Mouse (Mus musculus): ENCODE results near the gene Rnf44.
A peak's percentile ranks its signal among the peaks of the same experiment; 100 is the strongest.

The Rnf44 gene

GRCm38 (mm10) chr13:54693558-54694347 lies at the start of gene Rnf44:
Rnf44 (minus strand) TSS chr13:54693907.
- peak; percentile 100 for DNase-seq (ENCODE audit: low spot score)

GRCm38 (mm10) chr13:54738213-54738601 lies 44.5 kb upstream of the Rnf44 start:
- DNase-seq (ENCODE audit: low spot score) = peak; percentile 8

GRCm38 (mm10) chr13:54737488-54738212 lies 43.9 kb upstream of the Rnf44 start:
- peak; percentile 22 for DNase-seq (ENCODE audit: low spot score)

- DNase-seq (ENCODE audit: low spot score) = no peak
These were observed 43.2 kb upstream of the Rnf44 start for GRCm38 (mm10) chr13:54736931-54737330.

GRCm38 (mm10) chr13:54726131-54726530 lies 32.4 kb upstream of the Rnf44 start:
- DNase-seq (ENCODE audit: low spot score) = no peak

GRCm38 (mm10) chr13:54723143-54723542 lies 29.4 kb upstream of the Rnf44 start:
- DNase-seq (ENCODE audit: low spot score) = no peak

- DNase-seq (ENCODE audit: low spot score) = no peak
These were observed 23.2 kb upstream of the Rnf44 start for GRCm38 (mm10) chr13:54716916-54717315.

GRCm38 (mm10) chr13:54714996-54715395 lies 21.3 kb upstream of the Rnf44 start:
- no peak for DNase-seq (ENCODE audit: low spot score)

- DNase-seq (ENCODE audit: low spot score) = no peak
These were observed 20.7 kb upstream of the Rnf44 start for GRCm38 (mm10) chr13:54714393-54714792.

GRCm38 (mm10) chr13:54710866-54711265 lies 17.2 kb upstream of the Rnf44 start:
- no peak for DNase-seq (ENCODE audit: low spot score)

- DNase-seq (ENCODE audit: low spot score) = no peak
These were observed 11.2 kb upstream of the Rnf44 start for GRCm38 (mm10) chr13:54704890-54705289.

- DNase-seq (ENCODE audit: low spot score) = no peak
These were observed 8.8 kb upstream of the Rnf44 start for GRCm38 (mm10) chr13:54702507-54702906.

GRCm38 (mm10) chr13:54701243-54701642 lies 7.5 kb upstream of the Rnf44 start, which contains the start of gene Cdhr2:
Cdhr2 (plus strand) TSS chr13:54701461.
- DNase-seq (ENCODE audit: low spot score) = no peak

- no peak for DNase-seq (ENCODE audit: low spot score)
These were observed 1.9 kb upstream of the Rnf44 start for GRCm38 (mm10) chr13:54695479-54696230.

GRCm38 (mm10) chr13:54694348-54695060 lies 797 bp upstream of the Rnf44 start:
- DNase-seq (ENCODE audit: low spot score) = peak; percentile 87

- no peak for DNase-seq (ENCODE audit: low spot score)
These were observed 773 bp downstream of the Rnf44 start for GRCm38 (mm10) chr13:54692711-54693557.

GRCm38 (mm10) chr13:54691737-54692136 lies 2.0 kb downstream of the Rnf44 start:
- no peak for DNase-seq (ENCODE audit: low spot score)

GRCm38 (mm10) chr13:54690151-54690740 lies 3.5 kb downstream of the Rnf44 start:
- no peak for DNase-seq (ENCODE audit: low spot score)

GRCm38 (mm10) chr13:54687575-54688424 lies 5.9 kb downstream of the Rnf44 start:
- DNase-seq (ENCODE audit: low spot score) = peak; percentile 99

- DNase-seq (ENCODE audit: low spot score) = peak; percentile 79
These were observed 6.6 kb downstream of the Rnf44 start for GRCm38 (mm10) chr13:54687096-54687495.

All from ovary, postnatal 36 days (tissue).